Mouse (Mus musculus) brown adipose tissue, adult 24 weeks (tissue): ENCODE results near the gene Rpl23. TPM values are rescaled to one million over a fixed set of nuclear protein-coding genes. Genes with fewer than 3 reads are reported as not detected.
"Not testable (repeated sequence)": the region's sequence is repeated elsewhere in the genome, so short reads cannot be mapped to it uniquely, and the experiment has no call there.

Experiments used
- H3K27ac ChIP-seq: fragments of 200-500 bp; replicated peaks from 2 replicates; pipeline ENCODE4 v1.5.1; 2012; ENCODE audit warnings: low read depth, mild to moderate bottlenecking, low read length
- H3K4me1 ChIP-seq: fragments of 200-500 bp; 2 replicates; pipeline ENCODE4 v1.6.1; 2012; ENCODE audit warnings: low read length, mixed read lengths; ENCODE audit not compliant: control insufficient read depth, insufficient read depth, insufficient read length
- H3K4me3 ChIP-seq: fragments of 200-500 bp; 2 replicates; pipeline ENCODE4 v1.5.1; 2012; ENCODE audit warnings: low read depth, mild to moderate bottlenecking, low read length, moderate library complexity; ENCODE audit not compliant: insufficient read depth
- polyA plus RNA-seq: library from polyadenylated mRNA; stranded (reverse); fragments of >200 nt; gene quantifications from 2 replicates; pipeline ENCODE4 v1.2.4, GENCODE M21; 2012; ENCODE audit not compliant: missing spikeins, insufficient read depth, insufficient read length

The Rpl23 gene
- polyA plus RNA-seq, 1 experiment: 268 TPM

- H3K4me1 ChIP-seq: peaks cover 12% of the 10 kb centered on the region
- peak within 1 kb of the TSS; percentile 96 for H3K27ac ChIP-seq
- peak within 1 kb of the TSS; percentile 99 for H3K4me3 ChIP-seq
Measured at GRCm38 (mm10) chr11:97798782-97799145, 16.5 kb upstream of the Rpl23 start, which contains the start of gene Lasp1. Gene Lasp1, plus strand, starts transcription at chr11:97799000.

GRCm38 (mm10) chr11:97798083-97798435 lies 15.8 kb upstream of the Rpl23 start:
- H3K4me1 ChIP-seq: peaks cover 12% of the 10 kb centered on the region
- peak overlapping the region; percentile 26; the same call in 1 of the 2 replicates for H3K27ac ChIP-seq
- H3K4me3 ChIP-seq: no peak overlapping the region

- H3K27ac ChIP-seq: peak overlapping the region; percentile 26; the same call in 1 of the 2 replicates
- H3K4me3 ChIP-seq: no peak overlapping the region
- H3K4me1 ChIP-seq: peaks cover 12% of the 10 kb centered on the region
Measured at GRCm38 (mm10) chr11:97797369-97798082, 15.3 kb upstream of the Rpl23 start.

GRCm38 (mm10) chr11:97796910-97797309 lies 14.7 kb upstream of the Rpl23 start:
- H3K4me3 ChIP-seq: no peak overlapping the region
- peaks cover 6% of the 10 kb centered on the region for H3K4me1 ChIP-seq
- H3K27ac ChIP-seq: no peak overlapping the region

- H3K4me1 ChIP-seq: no peaks in the 10 kb centered on the region
Measured at GRCm38 (mm10) chr11:97793165-97793564, 10.9 kb upstream of the Rpl23 start.

GRCm38 (mm10) chr11:97790778-97791438 lies 8.7 kb upstream of the Rpl23 start:
- H3K4me1 ChIP-seq, H3K4me3 ChIP-seq, H3K27ac ChIP-seq: not testable (repeated sequence)

More at GRCm38 (mm10) chr11:97793165-97793564, 10.9 kb upstream of the Rpl23 start:
- Histone ChIP-seq H3K27ac (no peak overlapping the region), H3K4me3 (no peak overlapping the region)

GRCm38 (mm10) chr11:97789727-97790126 lies 7.5 kb upstream of the Rpl23 start:
- H3K27ac ChIP-seq: no peak overlapping the region
- H3K4me1 ChIP-seq: no peaks in the 10 kb centered on the region
- no peak overlapping the region for H3K4me3 ChIP-seq

- no peak overlapping the region for H3K27ac ChIP-seq
- H3K4me1 ChIP-seq: no peaks in the 10 kb centered on the region
- H3K4me3 ChIP-seq: no peak overlapping the region
Measured at GRCm38 (mm10) chr11:97787961-97788360, 5.7 kb upstream of the Rpl23 start.

- Histone ChIP-seq H3K4me3 (peak overlapping the region; percentile 81), H3K4me1 (no peaks in the 10 kb centered on the region), H3K27ac (peak overlapping the region; percentile 73)
Measured at GRCm38 (mm10) chr11:97782564-97782895, 293 bp upstream of the Rpl23 start.

- H3K27ac ChIP-seq: no peak overlapping the region
- H3K4me1 ChIP-seq: no peaks in the 10 kb centered on the region
Measured at GRCm38 (mm10) chr11:97781478-97781831, 782 bp downstream of the Rpl23 start.

GRCm38 (mm10) chr11:97779968-97780701 lies 2.1 kb downstream of the Rpl23 start:
- H3K27ac ChIP-seq: no peak overlapping the region
- no peaks in the 10 kb centered on the region for H3K4me1 ChIP-seq
- H3K4me3 ChIP-seq: peak overlapping the region; percentile 70; the same call in 1 of the 2 replicates

More at GRCm38 (mm10) chr11:97781478-97781831, 782 bp downstream of the Rpl23 start:
- H3K4me3 ChIP-seq: peak overlapping the region; percentile 70

- Histone ChIP-seq H3K4me3 (no peak overlapping the region), H3K4me1 (no peaks in the 10 kb centered on the region), H3K27ac (no peak overlapping the region)
Measured at GRCm38 (mm10) chr11:97778918-97779317, 3.3 kb downstream of the Rpl23 start.

- no peak overlapping the region for H3K4me3 ChIP-seq
- no peak overlapping the region for H3K27ac ChIP-seq
- H3K4me1 ChIP-seq: no peaks in the 10 kb centered on the region
Measured at GRCm38 (mm10) chr11:97777129-97777529, 5.1 kb downstream of the Rpl23 start.

- no peak overlapping the region for H3K27ac ChIP-seq
- H3K4me1 ChIP-seq: no peaks in the 10 kb centered on the region
- H3K4me3 ChIP-seq: no peak overlapping the region
Measured at GRCm38 (mm10) chr11:97776497-97777128, 5.6 kb downstream of the Rpl23 start.

- Histone ChIP-seq H3K27ac (no peak within 1 kb of the TSS), H3K4me1 (no peaks in the 10 kb centered on the region), H3K4me3 (no peak within 1 kb of the TSS)
Measured at GRCm38 (mm10) chr11:97775808-97776496, 6.3 kb downstream of the Rpl23 start, which contains the start of gene 1700001P01Rik. Gene 1700001P01Rik, minus strand, starts transcription at chr11:97775918.
